Mouse (Mus musculus) frontal cortex, postnatal 25 days (tissue): Measurements from ENCODE around the gene Kif5c.
A peak's percentile ranks its signal among the peaks of the same experiment; 100 is the strongest.

Source experiments
- DNase-seq, 2 experiments: peaks; one replicate each; pipeline ENCODE4 v3.0.0; 2022; ENCODE audit warnings: low spot score in 2 of 2

The Kif5c gene

GRCm38 (mm10) chr2:49719854-49720253 lies 100.8 kb downstream of the Kif5c start:
- DNase-seq, result no peak

DNA sequence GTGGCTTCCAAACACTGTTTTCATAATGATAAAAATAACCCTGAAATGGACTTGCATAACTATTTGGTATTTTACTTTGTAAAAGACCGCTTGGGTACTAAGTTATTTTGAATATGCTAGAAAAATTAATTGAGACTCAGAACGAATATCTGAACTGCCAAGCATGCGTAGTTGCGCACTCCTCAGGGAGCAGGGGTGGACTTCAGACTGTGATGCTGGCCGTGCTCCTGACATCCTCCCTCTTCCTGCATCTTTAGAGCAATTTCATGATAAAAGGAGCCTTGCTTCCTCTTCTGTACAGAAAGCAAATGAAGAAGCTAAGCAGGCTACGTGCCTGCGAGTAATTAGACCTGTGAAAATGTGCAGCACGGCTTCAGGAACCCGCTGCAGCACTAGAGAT lies 101.2 kb downstream of the Kif5c start:
- DNase-seq, result no peak

- DNase-seq, result no peak
These were observed 103.2 kb downstream of the Kif5c start for GRCm38 (mm10) chr2:49722331-49722730.

- DNase-seq, result no peak
These were observed 103.9 kb downstream of the Kif5c start for GRCm38 (mm10) chr2:49722983-49723382.

DNA sequence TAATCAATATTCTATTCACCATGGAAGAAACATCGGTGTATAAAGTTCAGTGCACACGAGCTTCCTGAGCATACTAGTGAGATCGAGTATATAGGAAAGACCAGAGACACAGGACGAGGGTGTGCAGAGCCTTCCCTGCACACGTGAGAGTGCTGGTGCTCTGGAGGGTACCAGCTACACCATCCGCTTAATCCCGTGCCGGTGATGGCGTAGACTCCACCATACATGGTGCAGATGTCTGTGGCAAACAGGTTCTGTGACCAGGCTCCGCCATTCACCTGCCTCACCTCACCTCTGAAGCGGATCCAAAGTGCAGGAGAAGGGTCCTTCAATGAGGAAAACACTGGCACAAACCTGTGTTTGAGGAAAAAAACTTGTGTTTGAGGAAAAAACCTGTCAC lies 107.6 kb downstream of the Kif5c start:
- DNase-seq, result no peak

DNA sequence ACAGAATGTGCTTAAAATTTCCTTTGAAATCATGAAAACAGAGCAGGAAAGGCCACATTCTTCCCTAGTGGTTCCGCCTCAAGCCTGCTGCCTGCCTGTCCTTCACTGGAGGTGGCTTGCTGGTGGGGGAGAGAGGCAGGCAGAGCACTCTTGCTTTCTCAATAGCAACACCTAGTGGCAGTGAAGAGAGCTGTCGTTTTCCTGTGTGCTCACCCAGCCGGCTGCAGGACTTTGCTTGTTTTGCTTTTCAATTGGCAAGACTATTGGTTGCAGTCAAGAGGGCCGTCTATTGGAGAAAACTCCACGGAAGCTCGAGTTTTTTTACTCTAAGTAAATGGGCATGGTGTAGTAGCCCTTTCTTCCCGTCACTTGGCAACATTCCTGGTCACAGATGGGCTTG lies 108.1 kb downstream of the Kif5c start:
- DNase-seq, result peak in 1 of 2 experiments; percentile 52

- DNase-seq, result no peak
These were observed 108.6 kb downstream of the Kif5c start for GRCm38 (mm10) chr2:49727686-49728085.

DNA sequence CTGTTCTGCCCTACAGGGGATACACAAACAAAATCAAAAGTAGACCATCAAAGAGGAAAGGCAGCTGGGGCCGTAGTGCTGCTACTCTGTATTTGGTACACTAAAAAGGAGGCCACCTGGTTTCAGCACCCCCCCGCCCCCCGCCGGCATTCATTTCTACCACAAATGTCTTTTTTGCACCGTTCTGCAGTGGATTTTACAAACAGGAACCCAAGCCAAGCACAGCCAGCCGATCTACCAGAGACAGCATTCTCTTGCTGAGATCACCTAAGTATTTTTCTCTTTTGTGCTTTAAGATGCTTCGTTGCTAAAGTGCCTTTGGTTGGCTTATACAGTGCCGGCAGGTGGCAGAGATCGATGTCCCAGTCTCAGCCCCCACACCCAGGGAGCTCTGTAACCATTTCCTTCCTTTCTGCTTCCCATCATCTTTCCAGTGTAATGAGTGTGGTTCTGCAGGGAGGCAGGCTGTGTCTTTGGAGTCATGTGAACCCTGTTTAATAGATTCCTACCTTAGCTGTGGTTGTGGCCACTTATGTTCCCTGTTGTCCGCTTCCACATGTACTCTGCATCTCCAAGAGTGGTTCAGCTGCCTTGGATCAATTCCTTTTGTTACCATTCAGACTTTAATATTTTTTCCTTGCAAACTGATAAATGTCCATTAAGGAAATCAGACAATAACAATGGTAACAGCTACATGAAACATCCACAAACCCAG lies 110.0 kb downstream of the Kif5c start:
- DNase-seq, result no peak

DNA sequence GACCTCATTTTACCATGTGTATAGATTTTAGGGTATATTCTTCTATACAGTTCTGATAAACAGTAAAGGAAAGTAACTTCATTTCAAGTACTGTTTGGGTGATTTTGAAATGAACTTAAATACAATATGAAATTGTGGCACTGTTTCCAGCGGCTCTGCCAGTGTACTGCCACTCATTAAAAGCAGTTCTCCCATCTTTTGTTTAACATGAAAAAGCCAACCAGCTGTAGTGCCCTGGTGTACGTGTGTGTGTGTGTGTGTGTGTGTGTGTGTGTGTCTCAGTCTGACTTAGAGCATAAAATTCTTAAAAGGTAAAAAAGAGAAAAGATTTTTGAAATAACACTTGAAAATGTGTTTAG lies 110.5 kb downstream of the Kif5c start:
- DNase-seq, result no peak

GRCm38 (mm10) chr2:49730183-49730582 lies 111.1 kb downstream of the Kif5c start:
- no peak for DNase-seq

DNA sequence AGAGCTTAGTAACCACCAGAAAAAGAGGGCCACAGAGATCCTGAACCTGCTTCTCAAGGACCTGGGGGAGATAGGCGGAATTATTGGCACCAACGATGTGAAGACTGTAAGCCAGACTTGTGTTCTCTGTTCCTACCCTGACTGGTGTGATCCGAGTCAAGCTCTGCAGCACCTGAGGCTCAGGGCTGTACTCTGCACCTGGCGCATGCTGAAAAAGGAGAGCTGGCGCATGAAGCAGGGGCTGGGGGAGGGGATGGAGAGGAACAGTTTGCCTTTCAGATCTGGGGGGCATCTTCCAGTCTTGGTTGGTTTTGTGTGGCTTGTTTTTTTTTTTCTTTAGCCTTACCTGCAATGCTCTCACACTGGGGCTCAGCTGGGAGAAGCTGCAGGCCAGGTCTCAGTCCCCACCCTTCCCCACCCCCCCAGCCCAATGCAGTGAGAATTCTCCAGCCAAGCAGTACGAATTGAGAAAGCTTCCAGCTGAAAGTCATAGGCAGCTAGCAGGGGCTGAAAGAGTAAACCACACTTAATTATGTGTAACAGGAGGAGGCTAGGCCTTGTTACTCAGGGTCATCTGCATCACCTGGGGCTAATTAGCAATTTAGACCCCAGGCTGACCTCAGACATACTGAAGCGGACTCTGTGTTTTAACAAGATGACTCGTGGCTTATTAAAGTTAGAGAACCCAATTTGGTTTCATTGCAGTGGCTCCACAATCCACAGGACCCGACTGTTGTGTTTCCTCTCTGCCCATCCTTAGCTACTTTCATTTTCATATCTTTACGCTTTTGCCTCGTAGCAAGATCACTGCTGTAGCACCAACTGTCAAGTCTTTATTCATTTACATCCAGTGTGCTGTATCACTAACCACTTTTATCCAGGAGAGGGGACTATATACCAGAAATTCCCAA lies 113.9 kb downstream of the Kif5c start:
- DNase-seq, result no peak

DNA sequence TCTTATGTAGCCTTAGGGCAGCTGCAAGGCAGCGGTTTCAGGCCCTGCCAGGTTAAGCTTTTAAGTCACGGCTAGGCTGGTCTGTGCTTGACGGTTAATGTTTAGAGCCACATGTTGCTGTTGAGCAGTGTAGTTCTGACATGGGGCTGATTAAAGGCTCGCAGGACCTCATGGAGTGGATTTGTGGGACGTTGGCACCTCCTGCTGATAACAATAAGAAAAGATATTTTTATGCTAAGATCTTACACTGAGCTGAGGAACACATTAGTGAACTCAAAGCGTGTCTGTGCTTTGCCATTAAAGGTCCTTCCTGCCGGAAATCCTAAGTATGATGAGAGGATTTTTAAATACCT lies 114.5 kb downstream of the Kif5c start:
- no peak for DNase-seq

DNA sequence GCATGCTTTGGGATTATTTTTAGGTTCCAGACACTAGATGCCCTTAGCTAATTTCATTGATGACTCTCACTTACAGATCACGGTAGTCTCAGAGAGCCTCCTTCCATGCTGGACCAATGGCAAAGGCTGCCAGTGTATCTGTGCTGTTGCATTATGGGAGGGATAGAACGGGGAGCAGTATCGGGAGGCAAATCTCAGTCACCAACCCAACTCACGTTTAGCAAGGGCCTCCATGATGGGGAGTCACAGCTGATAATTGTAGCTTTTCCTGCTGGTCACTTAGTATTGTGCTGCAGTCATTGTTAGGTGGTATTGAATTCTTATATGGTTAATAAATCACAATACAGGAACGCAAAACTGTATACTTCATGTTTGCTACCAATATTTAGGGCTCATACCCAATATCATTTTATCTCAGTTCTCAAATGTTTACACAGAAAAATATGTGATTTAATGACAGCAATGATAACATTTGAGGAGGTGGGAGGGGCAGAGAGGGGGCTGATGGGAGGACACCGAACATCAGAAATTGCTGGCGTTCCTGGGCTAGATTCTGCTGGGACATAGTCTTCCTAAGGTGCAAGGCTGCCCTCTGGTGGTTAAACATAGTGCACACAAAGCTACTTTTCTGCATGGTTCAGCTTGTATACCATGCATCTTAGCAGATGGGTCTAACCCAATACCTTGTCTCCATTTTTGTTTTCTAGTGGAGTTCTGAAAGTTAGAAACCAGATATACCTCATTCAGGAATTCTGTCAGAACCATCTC lies 115.1 kb downstream of the Kif5c start:
- peak in 1 of 2 experiments; percentile 62 for DNase-seq

- DNase-seq, result no peak
These were observed 116.3 kb downstream of the Kif5c start for GRCm38 (mm10) chr2:49735386-49735785.

- no peak for DNase-seq
These were observed 119.9 kb downstream of the Kif5c start for GRCm38 (mm10) chr2:49739046-49739445.

GRCm38 (mm10) chr2:49741026-49741425 lies 121.9 kb downstream of the Kif5c start:
- no peak for DNase-seq

GRCm38 (mm10) chr2:49741895-49742734 lies 123.0 kb downstream of the Kif5c start:
- no peak for DNase-seq

GRCm38 (mm10) chr2:49742919-49743318 lies 123.8 kb downstream of the Kif5c start:
- no peak for DNase-seq

DNA sequence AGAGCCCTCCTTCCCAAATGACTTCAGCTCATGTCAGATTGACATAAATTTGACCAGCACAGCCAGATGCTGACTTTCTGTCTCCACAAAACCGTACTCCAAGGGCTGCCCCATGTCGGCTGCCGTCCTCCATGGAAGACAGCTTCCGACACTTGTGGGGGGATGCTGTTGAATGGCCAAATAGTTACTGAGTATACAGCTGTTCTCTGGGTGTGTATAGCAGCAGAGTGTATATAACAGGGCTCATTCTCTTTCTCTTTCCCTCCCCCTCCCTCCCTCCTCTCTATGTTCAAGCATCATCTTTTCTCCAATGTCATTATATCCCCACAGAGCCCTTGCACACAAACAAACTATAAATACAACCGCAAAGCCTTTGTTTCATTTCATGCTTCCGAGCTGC lies 124.7 kb downstream of the Kif5c start:
- no peak for DNase-seq

DNA sequence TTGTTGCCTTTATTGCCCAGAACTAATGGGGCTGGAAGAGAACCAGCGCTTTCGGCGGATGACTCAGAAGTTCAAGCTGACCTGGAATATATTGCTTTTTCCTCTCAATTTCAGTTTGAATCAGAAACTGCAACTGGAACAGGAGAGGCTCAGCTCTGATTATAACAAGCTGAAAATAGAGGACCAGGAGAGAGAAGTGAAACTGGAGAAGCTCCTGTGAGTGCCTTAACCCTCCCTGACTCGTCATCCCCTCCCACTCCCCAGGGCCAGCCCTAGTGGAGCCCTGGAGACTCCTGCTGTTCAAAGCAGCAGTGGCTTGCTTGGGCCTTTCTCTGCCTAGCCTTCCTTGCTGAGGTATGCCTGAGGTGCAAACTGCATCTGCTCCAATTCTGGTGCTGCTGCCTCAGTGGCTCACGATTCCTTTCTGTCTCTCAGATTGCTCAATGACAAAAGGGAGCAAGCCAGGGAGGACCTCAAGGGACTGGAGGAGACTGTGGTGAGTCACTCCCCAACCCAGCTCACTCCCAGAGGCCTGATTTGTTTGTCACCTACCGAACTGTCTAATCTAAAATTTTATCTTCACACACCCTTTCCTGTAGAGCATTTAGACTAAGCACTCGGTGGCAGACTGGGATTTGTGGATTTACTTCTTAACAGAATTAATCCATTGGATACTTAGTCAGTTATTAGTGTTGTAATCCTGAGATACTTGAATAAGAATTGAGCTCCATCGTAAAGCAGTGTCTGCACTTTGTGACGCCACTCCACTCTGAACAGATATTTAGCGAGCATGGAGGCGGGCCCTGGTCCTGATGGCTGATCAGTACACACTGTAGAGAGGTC lies 125.4 kb downstream of the Kif5c start:
- DNase-seq, result no peak
